Mouse (Mus musculus) testis, adult 2 months (tissue): ENCODE measurements around the gene Hopx. TPM values are rescaled to one million over a fixed set of nuclear protein-coding genes. Genes with fewer than 3 reads are reported as not detected.

Experiments
- H3K27ac ChIP-seq: fragments of 200-500 bp; 2 replicates; pipeline ENCODE4 v1.5.1; 2012; ENCODE audit warnings: low read depth, low read length; ENCODE audit not compliant: control insufficient read depth, insufficient read depth
- H3K27me3 ChIP-seq: fragments of 200-500 bp; 2 replicates; pipeline ENCODE4 v1.6.1; 2012; ENCODE audit warnings: mild to moderate bottlenecking, low read length, moderate library complexity; ENCODE audit not compliant: control insufficient read depth, insufficient read depth
- H3K36me3 ChIP-seq: fragments of 200-500 bp; 2 replicates; pipeline ENCODE4 v1.6.1; 2012; ENCODE audit warnings: mild to moderate bottlenecking, low read length; ENCODE audit not compliant: control insufficient read depth, insufficient read depth
- H3K4me1 ChIP-seq: fragments of 200-500 bp; 2 replicates; pipeline ENCODE4 v1.6.1; 2012; ENCODE audit warnings: low read length; ENCODE audit not compliant: control insufficient read depth, insufficient read depth
- H3K4me3 ChIP-seq: fragments of 200-500 bp; 2 replicates; pipeline ENCODE4 v1.5.1; 2012; ENCODE audit warnings: low read depth, mild to moderate bottlenecking, low read length, moderate library complexity, mixed read lengths; ENCODE audit not compliant: control insufficient read depth
- CTCF ChIP-seq: fragments of 200-500 bp; IDR thresholded peaks from 2 replicates; pipeline ENCODE4 v1.5.1; 2012; ENCODE audit warnings: low read depth, mild to moderate bottlenecking, inconsistent platforms, low read length, moderate library complexity; ENCODE audit not compliant: control insufficient read depth, insufficient read depth, insufficient replicate concordance
- POLR2A ChIP-seq: fragments of 200-500 bp; IDR thresholded peaks from 2 replicates; pipeline ENCODE4 v1.6.1; 2012; ENCODE audit warnings: low read depth, mild to moderate bottlenecking, inconsistent platforms, low read length, moderate library complexity; ENCODE audit not compliant: control insufficient read depth
- polyA plus RNA-seq: library from polyadenylated mRNA; depleted of rRNA; stranded (reverse); fragments of >200 nt; gene quantifications from 2 replicates; pipeline ENCODE4 v1.2.3, GENCODE M21; 2012

Gene Hopx
- polyA plus RNA-seq, 1 experiment: 16.0 TPM

DNA sequence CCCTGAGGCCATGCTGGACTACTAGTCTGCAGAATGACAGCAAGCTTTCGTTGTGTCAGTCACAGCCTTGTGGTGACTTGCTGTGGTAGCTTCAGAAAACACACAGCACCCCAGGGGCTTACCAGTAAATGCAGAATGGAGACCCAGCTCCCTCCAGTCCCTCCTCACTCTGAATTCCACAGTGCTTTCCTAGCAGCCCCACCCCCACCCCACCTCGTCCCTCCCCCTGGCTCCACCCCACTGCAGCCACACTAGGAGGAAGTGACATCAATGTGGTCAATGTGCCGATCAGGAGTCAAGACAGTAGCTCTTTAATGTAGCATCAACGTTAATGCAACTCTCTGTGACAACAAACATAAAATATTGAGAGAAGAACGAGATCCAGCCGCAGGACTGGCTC lies 25.2 kb upstream of the Hopx start:
- peaks cover 3% of the 10 kb centered on the region for H3K4me1 ChIP-seq
- no peak overlapping the region for H3K27ac ChIP-seq
- no peaks in the 10 kb centered on the region for H3K27me3 ChIP-seq
- H3K36me3 ChIP-seq: no peaks in the 10 kb centered on the region
- no peak overlapping the region for H3K4me3 ChIP-seq
- no peak for TF ChIP-seq POLR2A
- TF ChIP-seq CTCF: no peak

DNA sequence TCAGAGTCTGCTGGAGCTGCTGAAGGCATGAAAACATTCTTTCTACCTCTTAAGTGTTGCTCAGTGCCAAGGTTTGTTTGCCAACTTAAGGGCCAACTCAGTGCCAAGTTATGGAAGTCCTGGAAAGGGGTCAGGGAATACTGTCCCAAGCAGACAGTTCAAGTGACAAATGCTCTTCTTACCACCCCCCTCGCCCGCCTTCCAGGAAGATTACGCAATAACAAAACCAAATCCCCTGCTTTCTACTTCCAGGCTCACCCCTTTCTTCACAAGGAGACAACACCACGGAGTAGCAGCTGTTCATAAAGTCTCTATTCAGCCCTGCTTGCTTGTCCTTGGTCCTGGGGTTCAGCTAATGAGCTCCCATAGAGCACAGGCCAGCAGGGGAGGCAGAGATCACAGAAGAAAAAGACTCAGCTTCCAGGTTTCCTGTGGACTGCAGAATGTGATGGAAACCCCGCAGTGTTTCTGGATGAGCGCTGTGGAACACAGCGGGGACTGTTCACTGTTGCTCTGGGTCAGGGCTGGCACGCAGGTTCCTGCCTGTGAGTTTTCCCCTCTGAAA lies 22.9 kb upstream of the Hopx start:
- H3K4me1 ChIP-seq: peaks cover 3% of the 10 kb centered on the region
- no peaks in the 10 kb centered on the region for H3K36me3 ChIP-seq
- H3K27ac ChIP-seq: no peak overlapping the region
- TF ChIP-seq POLR2A (no peak), CTCF (no peak)
- no peaks in the 10 kb centered on the region for H3K27me3 ChIP-seq
- H3K4me3 ChIP-seq: no peak overlapping the region

DNA sequence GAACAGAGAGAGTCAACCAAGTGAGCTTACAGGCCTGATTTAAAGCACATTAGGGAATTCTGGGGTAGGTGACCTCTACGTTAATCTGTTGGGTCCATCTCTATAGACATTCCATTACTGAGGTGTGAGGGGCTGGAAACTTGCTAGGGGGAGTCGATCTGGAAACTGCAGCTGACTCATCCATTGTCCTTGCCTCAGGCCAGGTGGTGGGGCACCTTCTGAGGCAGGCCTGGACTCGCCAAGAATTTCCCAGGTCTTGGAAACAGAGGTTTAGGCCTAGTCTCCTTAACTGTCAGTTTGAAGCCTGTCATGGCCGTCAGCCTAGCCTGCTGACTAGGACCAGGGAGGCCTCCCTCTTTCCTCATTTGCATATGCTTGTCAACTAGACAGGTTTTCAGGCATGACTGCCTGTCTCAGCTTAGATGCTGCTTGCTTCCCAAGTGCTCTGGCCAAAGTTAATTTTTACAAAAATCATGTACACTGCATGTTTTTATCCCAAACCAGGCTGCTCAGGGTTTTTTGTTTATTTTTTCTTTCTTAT lies 21.8 kb upstream of the Hopx start:
- Histone ChIP-seq H3K4me3 (no peak overlapping the region), H3K4me1 (peaks cover 3% of the 10 kb centered on the region), H3K36me3 (no peaks in the 10 kb centered on the region), H3K27me3 (no peaks in the 10 kb centered on the region), H3K27ac (no peak overlapping the region)
- TF ChIP-seq POLR2A (no peak), CTCF (no peak)

DNA sequence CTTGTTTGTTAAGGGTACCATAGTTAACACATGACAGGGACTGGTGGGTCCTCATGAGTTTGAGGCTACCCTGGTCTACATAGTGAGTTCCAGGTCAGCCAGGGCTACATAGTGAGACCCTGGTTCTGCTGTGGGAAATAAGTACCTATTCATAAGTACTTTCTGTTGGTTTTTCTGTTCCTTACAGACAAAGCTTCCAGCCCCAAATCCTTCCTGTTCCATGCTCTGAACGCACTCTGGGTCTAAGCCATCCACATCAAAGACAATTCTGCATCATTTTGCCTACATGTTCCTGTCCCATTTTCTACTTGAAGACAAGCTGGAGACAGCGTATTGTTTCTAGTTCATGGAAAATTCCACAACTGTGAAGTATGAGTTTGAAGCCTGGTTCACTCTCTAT lies 20.0 kb upstream of the Hopx start:
- Histone ChIP-seq H3K4me1 (peaks cover 3% of the 10 kb centered on the region), H3K27ac (no peak overlapping the region), H3K4me3 (no peak overlapping the region), H3K27me3 (no peaks in the 10 kb centered on the region), H3K36me3 (no peaks in the 10 kb centered on the region)
- TF ChIP-seq CTCF (no peak), POLR2A (no peak)

DNA sequence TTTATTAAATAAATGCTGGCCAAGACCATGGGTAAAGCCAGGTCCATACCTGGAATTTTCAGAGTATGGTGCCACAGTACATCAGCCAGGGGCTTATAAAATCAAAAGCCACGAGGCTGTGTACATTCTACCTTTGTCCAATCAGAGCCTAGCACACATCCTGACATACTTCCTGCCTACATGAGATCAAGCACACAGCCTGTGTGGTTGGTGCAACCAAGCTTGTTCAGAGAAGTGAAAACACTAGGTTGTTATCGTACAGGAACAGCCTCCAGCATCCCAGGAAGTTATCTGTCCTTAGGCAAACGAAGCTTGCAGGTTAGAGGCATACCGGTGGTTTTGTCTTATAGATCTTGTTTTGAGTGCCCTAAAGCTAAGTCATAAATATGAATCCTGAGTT lies 19.5 kb upstream of the Hopx start:
- Histone ChIP-seq H3K4me1 (peaks cover 3% of the 10 kb centered on the region), H3K36me3 (no peaks in the 10 kb centered on the region), H3K27ac (no peak overlapping the region), H3K27me3 (no peaks in the 10 kb centered on the region), H3K4me3 (no peak overlapping the region)
- TF ChIP-seq CTCF (no peak), POLR2A (no peak)

DNA sequence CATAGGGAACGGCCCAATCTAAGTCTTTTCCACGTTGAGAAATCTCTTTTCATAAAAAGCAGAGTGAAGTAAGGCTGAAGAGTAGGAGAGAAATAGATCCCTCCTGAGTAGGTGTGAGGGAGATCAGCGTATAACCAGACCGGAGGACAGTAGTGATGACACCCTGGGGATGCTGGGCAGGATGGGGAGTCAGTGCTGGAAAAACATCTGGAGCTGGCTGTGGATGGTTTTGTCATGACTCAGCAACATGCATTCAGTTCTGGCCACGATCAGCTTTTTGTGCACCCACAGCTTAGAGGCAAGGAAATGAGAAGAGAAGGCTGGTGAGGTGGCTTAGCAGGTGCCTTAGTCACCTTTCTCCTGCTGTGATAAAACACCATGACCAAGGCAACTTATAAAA lies 19.0 kb upstream of the Hopx start:
- H3K4me1 ChIP-seq: peaks cover 3% of the 10 kb centered on the region
- TF ChIP-seq CTCF: no peak
- TF ChIP-seq POLR2A: no peak
- H3K36me3 ChIP-seq: no peaks in the 10 kb centered on the region
- H3K4me3 ChIP-seq: no peak overlapping the region
- no peak overlapping the region for H3K27ac ChIP-seq
- no peaks in the 10 kb centered on the region for H3K27me3 ChIP-seq

DNA sequence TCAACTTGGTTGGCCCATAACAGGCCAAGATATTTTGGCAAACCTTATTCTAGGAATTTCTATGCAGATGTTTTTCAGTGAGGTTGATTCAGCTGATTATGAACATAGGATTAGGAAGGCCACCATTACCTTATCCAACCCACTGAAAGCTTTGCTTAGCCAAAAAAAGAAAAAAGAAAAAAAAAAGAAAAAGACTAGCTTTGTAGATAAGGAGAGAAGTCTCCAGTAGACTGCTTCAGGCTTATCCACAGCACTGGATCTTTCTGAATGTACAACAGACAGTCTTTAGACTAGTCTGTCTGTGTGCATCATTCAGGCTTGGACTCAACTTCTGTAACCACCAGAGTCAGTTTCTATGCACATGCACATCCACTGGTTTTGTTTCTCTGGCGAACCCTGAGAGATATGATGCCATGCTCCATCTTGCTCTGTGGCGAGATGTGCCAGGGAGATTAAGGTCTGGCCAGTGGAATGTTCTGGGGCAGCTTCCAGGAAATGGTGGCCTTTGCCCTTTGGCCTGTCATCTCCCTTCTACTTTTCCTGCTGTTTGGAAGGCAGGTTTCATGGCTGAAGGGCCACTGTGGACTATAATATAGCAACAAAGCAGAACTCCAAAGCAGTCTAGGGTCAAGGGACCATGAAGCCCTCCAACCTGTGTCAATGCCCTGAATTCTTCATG lies 17.7 kb upstream of the Hopx start:
- no peak overlapping the region for H3K4me3 ChIP-seq
- TF ChIP-seq CTCF: no peak
- TF ChIP-seq POLR2A: no peak
- peaks cover 3% of the 10 kb centered on the region for H3K4me1 ChIP-seq
- no peak overlapping the region for H3K27ac ChIP-seq
- H3K36me3 ChIP-seq: no peaks in the 10 kb centered on the region
- H3K27me3 ChIP-seq: no peaks in the 10 kb centered on the region
